Mouse (Mus musculus) megakaryocyte, embryonic 14.5 days (primary cell): ENCODE results near the gene Gm20388. TPM values are rescaled to one million over a fixed set of nuclear protein-coding genes. Genes with fewer than 3 reads are reported as not detected.

Experiments
- H3K27me3 ChIP-seq: replicated peaks from 2 replicates; pipeline ENCODE3; 2012; ENCODE audit warnings: inconsistent platforms
- H3K36me3 ChIP-seq: replicated peaks from 2 replicates; pipeline ENCODE3; 2012; ENCODE audit warnings: low read length, inconsistent platforms, mixed read lengths
- H3K4me1 ChIP-seq: 2 replicates; pipeline ENCODE4 v1.6.1; 2012; ENCODE audit warnings: inconsistent platforms
- H3K4me3 ChIP-seq: replicated peaks from 2 replicates; pipeline ENCODE3; 2012; ENCODE audit warnings: moderate library complexity, mild to moderate bottlenecking, inconsistent platforms
- H3K9me3 ChIP-seq: 2 replicates; pipeline ENCODE4 v1.6.1; 2012; ENCODE audit warnings: inconsistent platforms
- FLI1 ChIP-seq: IDR thresholded peaks from 2 replicates; pipeline ENCODE4 v1.6.1; 2012; ENCODE audit warnings: low read length, inconsistent platforms, mixed read lengths
- GATA1 ChIP-seq: IDR thresholded peaks from 3 replicates; pipeline ENCODE4 v1.6.1; 2012; ENCODE audit warnings: mixed read lengths, low read length, inconsistent platforms, borderline replicate concordance
- polyA plus RNA-seq: library from polyadenylated mRNA; stranded (reverse); fragments of >175 nt; gene quantifications from 2 replicates; pipeline ENCODE4 v1.2.3, GENCODE M21; 2012; ENCODE audit warnings: low replicate concordance; ENCODE audit not compliant: insufficient read depth

Gm20388 gene
- polyA plus RNA-seq, 1 experiment = 111 TPM

DNA sequence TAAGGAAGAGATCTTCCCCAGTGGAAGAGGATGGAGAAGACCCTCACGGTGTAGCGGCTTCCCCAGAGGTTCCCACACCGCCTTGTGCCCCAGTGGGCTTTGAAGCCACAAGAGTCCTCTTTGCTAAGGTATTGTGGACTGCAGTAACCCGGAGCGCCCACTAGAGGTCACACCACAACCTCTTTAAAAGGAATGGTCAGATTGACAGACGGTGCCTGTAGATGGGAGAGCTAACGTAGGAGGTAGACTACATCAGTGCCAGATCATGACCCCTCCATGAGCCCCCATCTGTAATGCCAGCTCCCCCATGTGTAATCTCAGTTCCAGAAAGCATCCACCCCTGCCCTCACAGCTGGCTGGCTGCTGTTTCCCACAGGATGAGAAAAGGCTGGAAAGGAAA is 1636.5 kb downstream of the Gm20388 start:
- peaks cover 7% of the 10 kb centered on the region; the same call in 1 of the 2 replicates for H3K4me1 ChIP-seq

DNA sequence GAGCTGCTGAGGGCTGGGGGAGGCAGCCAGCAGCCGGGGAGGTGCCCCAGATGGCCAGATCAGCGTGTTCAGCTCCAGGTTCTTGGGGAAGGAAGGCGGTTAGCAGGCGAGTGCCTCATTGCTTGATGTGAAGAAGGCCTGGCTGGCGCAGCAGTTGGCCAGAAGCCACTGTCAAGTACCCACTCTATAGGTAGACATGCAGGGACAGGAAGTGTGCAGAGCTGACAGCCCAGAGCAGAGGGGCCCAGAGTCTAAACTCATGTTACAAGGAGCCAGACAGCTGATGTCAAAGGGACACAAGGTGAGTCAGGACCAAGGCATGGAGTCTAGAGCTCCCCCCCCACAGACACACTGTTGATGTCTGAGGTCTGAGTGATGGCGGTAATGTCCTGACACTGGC is 1639.4 kb downstream of the Gm20388 start:
- TF ChIP-seq FLI1 = no peak
- TF ChIP-seq GATA1 = no peak
- peaks cover 60% of the 10 kb centered on the region for H3K36me3 ChIP-seq

More for the DNA sequence above, 1636.5 kb downstream of the Gm20388 start:
- H3K36me3 ChIP-seq = peaks cover 31% of the 10 kb centered on the region
- H3K4me3 ChIP-seq = peak overlapping the region; percentile 1
- peaks cover 36% of the 10 kb centered on the region for H3K27me3 ChIP-seq
- H3K9me3 ChIP-seq = peaks cover 8% of the 10 kb centered on the region
- TF ChIP-seq GATA1 = no peak
- no peak for TF ChIP-seq FLI1

GRCm38 (mm10) chr8:121551065-121551985 is 1640.7 kb downstream of the Gm20388 start:
- no peak for TF ChIP-seq GATA1
- TF ChIP-seq FLI1 = no peak
- H3K9me3 ChIP-seq = no peaks in the 10 kb centered on the region
- H3K4me3 ChIP-seq = no peak overlapping the region
- H3K4me1 ChIP-seq = peaks cover 15% of the 10 kb centered on the region; the same call in 1 of the 2 replicates
- peaks cover 71% of the 10 kb centered on the region for H3K36me3 ChIP-seq
- peaks cover 5% of the 10 kb centered on the region for H3K27me3 ChIP-seq

More for the DNA sequence above, 1639.4 kb downstream of the Gm20388 start:
- Histone ChIP-seq H3K4me3 (no peak overlapping the region), H3K9me3 (no peaks in the 10 kb centered on the region), H3K27me3 (peaks cover 14% of the 10 kb centered on the region), H3K4me1 (peaks cover 15% of the 10 kb centered on the region; the same call in 1 of the 2 replicates)

- Histone ChIP-seq H3K9me3 (no peaks in the 10 kb centered on the region), H3K36me3 (peaks cover 77% of the 10 kb centered on the region), H3K27me3 (peaks cover 4% of the 10 kb centered on the region), H3K4me3 (no peak overlapping the region), H3K4me1 (peaks cover 10% of the 10 kb centered on the region; the same call in 1 of the 2 replicates)
- TF ChIP-seq GATA1 = no peak
- TF ChIP-seq FLI1 = no peak
Observed at GRCm38 (mm10) chr8:121552506-121552905, 1641.9 kb downstream of the Gm20388 start.

DNA sequence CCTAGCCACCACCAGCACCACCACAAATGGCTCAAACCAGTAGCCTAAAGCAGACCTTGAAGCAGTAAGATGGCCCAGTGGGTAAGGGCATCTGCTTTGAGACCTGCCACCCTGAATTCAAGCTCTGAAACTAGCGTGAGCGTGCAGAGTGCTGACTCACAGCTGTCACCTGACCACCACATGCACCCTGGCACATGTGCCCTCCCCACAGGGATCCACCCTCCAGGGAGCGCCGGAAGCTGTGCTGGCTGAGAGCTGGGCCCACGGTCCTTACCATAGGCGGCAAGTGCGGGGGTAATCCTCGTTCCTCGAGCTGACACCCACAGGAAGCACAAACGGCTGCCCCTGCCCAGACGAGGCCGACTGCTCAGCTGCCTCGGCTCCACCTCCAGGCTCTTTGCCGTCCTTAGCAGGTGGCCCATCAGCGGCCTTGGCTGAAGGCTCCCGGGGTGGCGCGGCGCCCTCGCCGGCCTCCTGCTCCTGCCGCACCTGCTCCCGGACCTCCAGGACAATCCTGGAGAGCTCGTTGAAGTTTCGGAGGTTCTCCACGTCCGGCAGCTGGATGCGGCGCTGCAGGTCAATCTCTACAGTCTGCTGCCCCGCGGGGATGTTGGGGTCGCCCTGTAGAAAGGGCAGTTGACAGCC is 1643.3 kb downstream of the Gm20388 start:
- Histone ChIP-seq H3K4me3 (no peak overlapping the region), H3K27me3 (no peaks in the 10 kb centered on the region), H3K9me3 (no peaks in the 10 kb centered on the region), H3K36me3 (peaks cover 92% of the 10 kb centered on the region), H3K4me1 (peaks cover 7% of the 10 kb centered on the region; the same call in 1 of the 2 replicates)
- TF ChIP-seq FLI1 (no peak), GATA1 (no peak)

- Histone ChIP-seq H3K9me3 (no peaks in the 10 kb centered on the region), H3K4me1 (peaks cover 16% of the 10 kb centered on the region; the same call in 1 of the 2 replicates), H3K27me3 (no peaks in the 10 kb centered on the region), H3K36me3 (peaks cover 87% of the 10 kb centered on the region), H3K4me3 (no peak overlapping the region)
- no peak for TF ChIP-seq FLI1
- no peak for TF ChIP-seq GATA1
Observed at GRCm38 (mm10) chr8:121557746-121558145, 1647.1 kb downstream of the Gm20388 start.

GRCm38 (mm10) chr8:121558538-121558937 is 1647.9 kb downstream of the Gm20388 start:
- H3K4me1 ChIP-seq = peaks cover 18% of the 10 kb centered on the region; the same call in 1 of the 2 replicates
- no peak overlapping the region for H3K4me3 ChIP-seq
- H3K9me3 ChIP-seq = no peaks in the 10 kb centered on the region
- peaks cover 87% of the 10 kb centered on the region for H3K36me3 ChIP-seq
- no peak for TF ChIP-seq FLI1
- no peak for TF ChIP-seq GATA1
- no peaks in the 10 kb centered on the region for H3K27me3 ChIP-seq

DNA sequence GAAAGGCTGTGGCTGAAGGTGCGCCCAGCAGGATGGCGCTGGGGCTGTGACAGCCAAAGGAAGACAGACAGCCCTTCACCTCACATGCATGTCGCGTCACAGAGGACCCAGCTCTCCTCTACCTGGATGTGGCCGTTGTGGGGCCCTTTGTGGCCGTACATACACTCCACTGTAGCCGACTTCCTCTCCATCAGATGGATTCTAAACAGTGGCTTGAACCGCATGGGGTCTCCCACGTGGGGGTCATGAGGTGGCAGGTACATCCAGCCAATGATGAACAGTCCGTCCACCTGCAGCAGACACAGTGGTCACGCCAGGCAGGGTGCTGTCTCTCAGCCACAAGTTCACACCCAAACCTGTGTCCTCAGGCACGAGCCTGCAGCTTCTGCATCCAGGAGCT is 1649.2 kb downstream of the Gm20388 start:
- H3K27me3 ChIP-seq = no peaks in the 10 kb centered on the region
- TF ChIP-seq GATA1 (no peak), FLI1 (no peak)
- peaks cover 14% of the 10 kb centered on the region; the same call in 1 of the 2 replicates for H3K4me1 ChIP-seq
- H3K9me3 ChIP-seq = no peaks in the 10 kb centered on the region
- peaks cover 84% of the 10 kb centered on the region for H3K36me3 ChIP-seq
- H3K4me3 ChIP-seq = no peak overlapping the region

DNA sequence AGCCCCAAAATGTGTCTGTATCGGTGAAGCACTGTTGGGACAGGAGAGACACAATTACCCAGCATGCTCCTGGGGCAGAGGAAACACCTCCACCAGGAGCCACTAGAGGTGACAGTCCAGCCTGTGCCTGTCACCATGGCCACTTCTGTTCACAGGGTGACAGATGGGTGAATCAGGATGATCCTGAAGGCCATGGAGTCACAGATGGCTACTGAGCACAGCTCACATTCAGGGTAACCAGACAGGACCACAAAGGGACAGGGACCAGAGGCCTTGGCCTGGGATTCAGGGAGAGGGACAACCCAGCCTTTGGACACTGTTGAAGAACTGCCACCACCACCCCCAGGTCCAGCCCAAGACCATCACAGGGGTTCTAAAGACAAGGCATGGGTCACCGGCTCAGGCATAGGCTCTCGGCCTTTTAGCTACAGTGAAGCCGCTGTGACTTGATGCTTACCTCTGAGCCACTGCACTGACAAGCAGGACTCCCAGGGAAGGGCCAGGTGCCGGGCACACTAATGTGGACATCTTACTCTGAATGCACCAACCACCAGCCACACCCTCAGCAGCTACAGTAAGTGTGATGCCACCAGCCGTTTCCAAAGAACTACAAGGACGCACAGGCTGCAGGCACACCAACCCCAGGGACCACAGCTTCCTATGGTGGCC is 1649.9 kb downstream of the Gm20388 start:
- Histone ChIP-seq H3K27me3 (no peaks in the 10 kb centered on the region), H3K4me1 (peaks cover 20% of the 10 kb centered on the region; the same call in 1 of the 2 replicates), H3K4me3 (no peak overlapping the region), H3K36me3 (peaks cover 84% of the 10 kb centered on the region), H3K9me3 (no peaks in the 10 kb centered on the region)
- TF ChIP-seq GATA1 (no peak), FLI1 (no peak)
